Mouse (Mus musculus) heart, embryonic 10.5 days (tissue): ENCODE data around the gene Rrp7a. TPM values are rescaled to one million over a fixed set of nuclear protein-coding genes. Genes with fewer than 3 reads are reported as not detected.

ENCODE experiments used
- DNase-seq: peaks from one replicate; pipeline ENCODE4 v3.0.0-alpha.2; 2017; ENCODE audit warnings: low spot score
- H3K27ac ChIP-seq: fragments of 300-500 bp; sonication (generic); 2 replicates; pipeline ENCODE4 v1.5.1; 2016; ENCODE audit warnings: mild to moderate bottlenecking
- H3K27me3 ChIP-seq: fragments of 300-500 bp; sonication (generic); 2 replicates; pipeline ENCODE4 v1.6.1; 2016; ENCODE audit warnings: mild to moderate bottlenecking; ENCODE audit not compliant: poor library complexity, insufficient read depth, severe bottlenecking
- H3K36me3 ChIP-seq: fragments of 300-500 bp; sonication (generic); 2 replicates; pipeline ENCODE4 v1.6.1; 2016; ENCODE audit warnings: mild to moderate bottlenecking, moderate library complexity
- H3K4me1 ChIP-seq: fragments of 300-500 bp; sonication (generic); 2 replicates; pipeline ENCODE4 v1.6.1; 2016; ENCODE audit warnings: mild to moderate bottlenecking
- H3K4me3 ChIP-seq: fragments of 300-500 bp; sonication (generic); 2 replicates; pipeline ENCODE4 v1.5.1; 2016; ENCODE audit warnings: mild to moderate bottlenecking, moderate library complexity
- H3K9me3 ChIP-seq: fragments of 300-500 bp; sonication (generic); 2 replicates; pipeline ENCODE4 v1.6.1; 2016; ENCODE audit warnings: mild to moderate bottlenecking, moderate library complexity
- WGBS: fragments of 180-500 bp; shearing (Covaris S2); methylation state at CpG from one replicate; pipeline ENCODE4 v1.1.7; 2016; 5-methylcytosine and 5-hydroxymethylcytosine counted together
- polyA plus RNA-seq: library from polyadenylated mRNA; unstranded; fragments of >200 nt; fragmentation: Nextera tagmentation; extraction: Ambion mirVana; gene quantifications from 2 replicates; pipeline ENCODE4 v1.2.1, GENCODE M21; 2016

Rrp7a gene
- polyA plus RNA-seq: 52.7 and 64.6 TPM in 2 replicates

DNA sequence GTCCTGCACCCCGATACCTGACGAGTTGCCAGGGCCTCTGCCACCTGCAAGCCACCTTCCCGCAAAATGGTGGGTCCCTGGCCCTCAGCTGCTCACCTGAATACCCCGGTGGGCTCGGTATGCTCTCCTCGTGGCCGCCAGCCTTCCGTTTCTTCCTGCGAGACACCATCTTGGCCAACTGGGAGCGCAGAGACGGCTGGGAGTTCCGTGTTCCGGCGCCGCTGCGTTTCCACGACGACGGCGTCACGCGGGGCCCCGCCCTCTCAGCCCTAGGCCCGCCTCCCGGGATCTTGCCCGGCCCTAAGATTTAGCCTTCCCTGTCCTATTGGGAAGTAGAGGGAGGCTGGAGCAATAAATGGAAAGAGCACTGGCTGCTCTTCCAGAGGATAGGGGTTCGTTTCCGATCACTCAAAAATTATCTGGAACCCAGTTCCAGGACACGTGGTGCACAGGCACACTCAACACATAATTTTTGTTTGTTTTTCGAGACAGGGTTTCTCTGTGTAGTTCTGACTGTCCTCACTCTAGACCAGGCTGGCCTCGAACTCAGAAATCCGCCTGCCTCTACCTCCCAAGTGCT, at the start of gene Rrp7a:
Rrp7a (minus strand) TSS at position 236 of the 580 bp plus-strand sequence.
- H3K27ac ChIP-seq: peak within 1 kb of the TSS; percentile 86
- peak within 1 kb of the TSS; percentile 96 for H3K4me3 ChIP-seq
- H3K27me3 ChIP-seq: no peaks in the 10 kb centered on the region
- H3K36me3 ChIP-seq: peaks cover 52% of the 10 kb centered on the region
- no peaks in the 10 kb centered on the region for H3K9me3 ChIP-seq
- H3K4me1 ChIP-seq: peaks cover 8% of the 10 kb centered on the region
- peak; percentile 95 for DNase-seq
- WGBS: 10% methylated on average over 32 of the region's 32 CpGs

- 1% methylated on average over 67 of the region's 67 CpGs for WGBS
- Histone ChIP-seq H3K36me3 (no peaks in the 10 kb centered on the region), H3K9me3 (no peaks in the 10 kb centered on the region), H3K27ac (peak overlapping the region; percentile 94), H3K4me1 (peaks cover 49% of the 10 kb centered on the region), H3K27me3 (no peaks in the 10 kb centered on the region), H3K4me3 (peak overlapping the region; percentile 97)
- peak; percentile 99 for DNase-seq
Measured at GRCm38 (mm10) chr15:83171712-83172481, 49.3 kb upstream of the Rrp7a start.

GRCm38 (mm10) chr15:83170956-83171659, 48.5 kb upstream of the Rrp7a start:
- no peak for DNase-seq
- Histone ChIP-seq H3K4me3 (peak overlapping the region; percentile 97), H3K27me3 (no peaks in the 10 kb centered on the region), H3K4me1 (peaks cover 55% of the 10 kb centered on the region), H3K36me3 (no peaks in the 10 kb centered on the region), H3K27ac (peak overlapping the region; percentile 94), H3K9me3 (no peaks in the 10 kb centered on the region)
- 56% methylated on average over 8 of the region's 8 CpGs for WGBS

- Histone ChIP-seq H3K36me3 (0 out of 2 replicates have a peak, but pooled peaks cover 5% of the 10 kb centered on the region), H3K9me3 (no peaks in the 10 kb centered on the region), H3K27ac (peak overlapping the region; percentile 69), H3K4me3 (peak overlapping the region; percentile 22; the same call in 1 of the 2 replicates), H3K4me1 (peaks cover 66% of the 10 kb centered on the region), H3K27me3 (no peaks in the 10 kb centered on the region)
- DNase-seq: no peak
- 75% methylated on average over 8 of the region's 8 CpGs for whole genome bisulfite sequencing
Measured at GRCm38 (mm10) chr15:83169772-83170722, 47.4 kb upstream of the Rrp7a start.

DNA sequence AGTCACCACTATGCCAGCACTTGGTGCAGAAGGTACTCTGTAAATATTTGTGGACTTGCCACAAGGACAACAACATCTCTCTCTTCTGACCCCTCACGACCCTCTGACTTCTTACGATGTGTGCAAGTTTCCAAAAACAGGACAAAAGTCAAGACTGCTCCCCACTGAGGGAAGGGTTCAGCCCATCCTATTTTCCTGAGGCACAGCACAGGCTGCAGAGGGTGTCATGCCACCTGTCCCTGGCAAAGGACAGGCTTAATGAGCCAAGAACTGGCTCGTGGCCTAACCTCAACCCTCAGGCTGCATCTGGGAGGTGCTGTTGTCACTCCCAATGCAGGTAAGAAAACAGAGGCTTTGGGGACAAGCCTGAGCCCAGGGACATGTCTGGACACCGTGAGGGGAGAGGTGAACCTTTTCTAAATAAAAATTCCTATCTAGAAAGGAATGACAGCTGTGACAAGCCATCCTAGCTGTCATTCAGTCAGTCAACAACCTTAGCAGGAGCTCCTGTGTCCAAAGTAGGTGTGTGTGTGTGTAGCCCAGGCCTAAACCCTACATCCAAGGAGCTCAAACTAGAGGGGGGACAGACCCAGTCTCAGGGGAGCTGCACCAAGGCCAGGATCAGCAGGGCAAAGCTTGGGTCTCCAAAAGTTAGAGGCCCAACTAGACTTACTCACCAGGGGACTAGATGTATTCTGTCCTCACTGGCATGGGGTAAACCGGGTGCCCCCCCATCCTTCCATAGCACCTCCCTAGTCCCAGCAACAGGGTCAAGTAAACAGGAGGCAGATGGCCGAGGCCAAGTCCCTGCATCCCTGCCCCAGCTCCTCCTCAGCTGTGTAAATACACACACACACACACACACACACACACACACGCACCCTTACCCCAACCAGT, 46.5 kb upstream of the Rrp7a start:
- H3K9me3 ChIP-seq: no peaks in the 10 kb centered on the region
- H3K36me3 ChIP-seq: peaks cover 7% of the 10 kb centered on the region; the same call in 1 of the 2 replicates
- WGBS: 73% methylated on average over 7 of the region's 7 CpGs
- peak overlapping the region; percentile 22 for H3K4me3 ChIP-seq
- peaks cover 69% of the 10 kb centered on the region for H3K4me1 ChIP-seq
- H3K27me3 ChIP-seq: no peaks in the 10 kb centered on the region
- H3K27ac ChIP-seq: peak overlapping the region; percentile 69
- no peak for DNase-seq

DNA sequence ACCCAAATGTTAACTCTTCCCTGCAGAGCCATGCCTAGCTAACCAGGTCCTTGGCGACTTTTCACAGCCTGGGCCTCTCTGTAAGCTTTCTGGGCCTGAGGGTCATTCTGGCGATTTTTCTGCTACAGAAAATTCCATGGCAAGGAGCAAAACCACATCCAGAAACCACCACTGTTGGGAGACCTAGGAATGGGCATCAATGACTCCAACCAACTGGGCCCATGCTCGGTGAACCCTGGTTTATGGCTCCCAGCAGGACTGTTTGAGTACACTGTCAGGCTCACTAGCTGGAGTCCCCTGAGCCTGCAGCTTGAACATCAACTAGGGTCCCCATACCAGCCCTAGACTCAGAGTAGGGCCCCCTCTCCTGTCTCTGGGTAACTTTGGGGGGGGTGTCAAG, 45.7 kb upstream of the Rrp7a start:
- no peak overlapping the region for H3K4me3 ChIP-seq
- H3K27ac ChIP-seq: no peak overlapping the region
- H3K9me3 ChIP-seq: no peaks in the 10 kb centered on the region
- DNase-seq: no peak
- peaks cover 7% of the 10 kb centered on the region for H3K36me3 ChIP-seq
- 82% methylated on average over 3 of the region's 3 CpGs for WGBS
- peaks cover 68% of the 10 kb centered on the region for H3K4me1 ChIP-seq
- H3K27me3 ChIP-seq: no peaks in the 10 kb centered on the region

DNA sequence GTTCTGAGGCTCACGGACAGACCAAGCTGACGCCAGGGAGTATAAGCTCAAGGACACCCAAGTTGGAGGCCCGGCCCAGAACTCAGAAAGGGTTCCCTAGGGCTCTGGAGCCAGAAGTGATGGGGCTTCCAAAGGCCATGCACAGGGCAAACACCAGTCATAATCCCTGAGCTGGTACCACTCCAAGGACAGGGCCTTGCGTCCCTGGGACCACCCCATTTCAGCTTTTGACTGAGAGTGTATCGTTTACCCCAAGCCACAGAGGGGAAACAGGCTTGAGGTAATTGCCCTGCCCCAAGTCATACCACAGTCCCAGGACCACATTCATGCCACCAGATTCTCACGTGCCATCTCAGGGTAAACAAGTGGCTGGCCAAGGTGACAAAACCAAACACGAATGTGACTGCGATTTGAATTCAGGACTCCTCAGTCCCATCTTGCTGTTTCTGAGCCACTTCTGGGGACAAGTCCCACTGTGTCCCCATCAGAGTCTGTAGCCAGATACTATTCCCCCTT, 45.0 kb upstream of the Rrp7a start:
- Histone ChIP-seq H3K36me3 (peaks cover 14% of the 10 kb centered on the region), H3K9me3 (no peaks in the 10 kb centered on the region), H3K27ac (peak overlapping the region; percentile 71), H3K4me1 (peaks cover 68% of the 10 kb centered on the region), H3K27me3 (no peaks in the 10 kb centered on the region), H3K4me3 (no peak overlapping the region)
- WGBS: 89% methylated on average over 8 of the region's 8 CpGs
- DNase-seq: no peak

DNA sequence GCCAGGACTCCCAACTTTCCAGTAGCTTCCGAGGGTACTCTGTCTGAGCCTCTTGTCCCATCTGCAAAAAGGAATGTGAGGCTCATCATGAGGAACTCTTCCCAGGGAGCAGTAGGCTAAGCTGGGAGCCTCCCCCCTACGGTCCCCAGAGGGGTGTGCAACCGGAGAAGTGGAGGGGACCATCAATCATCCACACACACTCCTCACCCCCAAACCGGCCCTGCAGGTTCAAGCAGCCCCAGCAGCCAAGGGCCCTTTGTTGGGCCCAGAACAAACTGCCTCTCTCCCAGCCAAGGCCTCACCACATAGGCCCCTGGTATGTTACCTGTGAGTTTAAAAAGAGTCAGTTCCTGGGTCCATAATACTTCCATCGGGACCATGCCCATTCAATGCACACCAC, 44.5 kb upstream of the Rrp7a start:
- no peaks in the 10 kb centered on the region for H3K9me3 ChIP-seq
- H3K36me3 ChIP-seq: peaks cover 19% of the 10 kb centered on the region
- DNase-seq: no peak
- no peaks in the 10 kb centered on the region for H3K27me3 ChIP-seq
- H3K4me1 ChIP-seq: peaks cover 64% of the 10 kb centered on the region
- no peak overlapping the region for H3K4me3 ChIP-seq
- H3K27ac ChIP-seq: peak overlapping the region; percentile 71
- WGBS: 77% methylated on average over 5 of the region's 5 CpGs

GRCm38 (mm10) chr15:83166642-83167041, 44.0 kb upstream of the Rrp7a start:
- no peaks in the 10 kb centered on the region for H3K9me3 ChIP-seq

DNA sequence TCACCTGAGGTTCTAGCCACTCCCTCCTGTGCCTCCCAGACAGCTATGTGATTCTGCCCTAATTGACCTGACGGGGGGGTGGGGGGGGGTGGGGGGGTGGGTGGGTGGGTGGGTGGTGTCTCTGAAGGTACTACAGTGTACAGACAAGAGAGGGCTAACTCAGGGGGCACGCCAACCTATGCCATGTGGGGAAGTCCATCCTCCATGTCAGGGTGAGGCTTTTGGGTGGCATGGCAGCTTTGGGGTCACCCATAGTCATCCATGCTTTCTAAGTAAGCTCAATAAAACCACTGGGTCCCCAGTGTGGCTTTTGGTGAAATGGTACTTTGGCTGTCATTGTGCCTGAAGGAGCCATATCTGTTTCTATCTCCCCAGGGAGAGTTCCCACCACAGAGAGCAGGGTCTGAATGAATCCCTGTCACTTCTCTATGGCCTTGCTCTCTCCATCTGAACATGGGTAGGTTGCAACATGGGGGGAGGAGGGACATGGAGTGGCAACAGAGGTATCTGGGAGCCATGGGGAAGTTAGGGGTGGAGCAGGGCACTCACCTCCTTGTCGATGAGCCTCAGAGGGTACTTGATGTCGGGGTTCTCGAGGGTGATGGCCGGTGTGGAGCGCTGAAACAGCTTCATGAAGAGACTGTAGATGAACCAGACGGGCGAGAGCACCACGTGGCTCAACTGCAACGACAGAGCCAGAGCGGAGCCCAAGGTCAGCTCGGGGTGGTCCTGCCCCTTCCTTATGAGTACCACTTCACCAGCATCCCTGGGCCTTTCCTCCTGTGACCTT, 43.1 kb upstream of the Rrp7a start:
- peaks cover 57% of the 10 kb centered on the region for H3K4me1 ChIP-seq
- no peak overlapping the region for H3K4me3 ChIP-seq
- WGBS: 87% methylated on average over 13 of the region's 13 CpGs

More at GRCm38 (mm10) chr15:83166642-83167041, 44.0 kb upstream of the Rrp7a start:
- no peaks in the 10 kb centered on the region for H3K27me3 ChIP-seq
- WGBS: 87% methylated on average over 3 of the region's 3 CpGs
- H3K4me3 ChIP-seq: no peak overlapping the region
- H3K36me3 ChIP-seq: peaks cover 23% of the 10 kb centered on the region
- DNase-seq: no peak
- peak overlapping the region; percentile 71; the same call in 1 of the 2 replicates for H3K27ac ChIP-seq
- peaks cover 63% of the 10 kb centered on the region for H3K4me1 ChIP-seq

More for the DNA sequence above, 43.1 kb upstream of the Rrp7a start:
- H3K36me3 ChIP-seq: peaks cover 31% of the 10 kb centered on the region
- H3K9me3 ChIP-seq: no peaks in the 10 kb centered on the region
- H3K27me3 ChIP-seq: no peaks in the 10 kb centered on the region
- DNase-seq: no peak
- H3K27ac ChIP-seq: peak overlapping the region; percentile 71
